Mouse (Mus musculus) cortical plate, adult 2 months (tissue): ENCODE measurements at regions not wholly inside any gene's neighbourhood (a gene's known extent, or its start where the extent isn't known, plus 50 kb on each side); places are given as distances from the start of the nearest gene placed in this dataset.
"Not testable (repeated sequence)": the region's sequence is repeated elsewhere in the genome, so short reads cannot be mapped to it uniquely, and the experiment has no call there.

Experiments
- CTCF ChIP-seq: fragments of 200-500 bp; IDR thresholded peaks from 2 replicates; pipeline ENCODE4 v1.5.1; 2011; ENCODE audit warnings: mild to moderate bottlenecking, control low read depth, low read length; ENCODE audit not compliant: insufficient read depth; ENCODE audit errors: extremely low read depth
- POLR2A ChIP-seq: fragments of 200-500 bp; IDR thresholded peaks from 2 replicates; pipeline ENCODE4 v1.6.1; 2011; ENCODE audit warnings: mild to moderate bottlenecking, low read length, control low read depth; ENCODE audit not compliant: insufficient read depth; ENCODE audit errors: extremely low read depth

DNA sequence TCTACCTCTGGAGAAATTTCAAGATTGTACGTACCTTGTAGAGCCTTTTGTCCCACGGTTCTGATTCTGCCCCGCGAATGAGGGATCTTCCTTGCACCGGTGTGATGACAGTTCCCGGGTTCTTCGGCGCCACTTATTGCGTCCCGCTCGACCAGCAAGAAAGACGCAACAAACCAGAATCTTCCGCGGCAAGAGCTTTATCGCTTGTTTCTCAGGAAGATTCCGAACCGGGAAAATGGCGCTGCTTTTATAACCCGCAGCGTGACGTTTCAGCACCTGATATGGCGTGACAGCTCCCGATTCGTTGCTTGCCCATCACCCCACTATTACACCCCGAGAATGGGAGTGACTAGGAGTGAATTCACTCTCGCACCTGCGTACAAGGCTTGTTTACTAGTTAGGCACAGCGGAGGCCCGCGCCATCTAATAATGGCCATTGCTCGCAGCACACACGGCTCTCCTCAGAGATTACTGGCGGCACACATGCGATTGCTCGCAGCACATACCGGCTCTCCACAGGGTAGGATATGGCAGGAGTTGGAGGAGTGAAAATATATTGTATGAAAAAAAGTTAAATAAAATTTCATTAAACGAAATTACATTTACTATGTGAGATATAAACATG, 180.0 kb upstream of the 1700008P02Rik start:
- not testable (repeated sequence) for TF ChIP-seq CTCF, POLR2A
